Mouse (Mus musculus) heart, postnatal 36 days (tissue): ENCODE measurements around the gene Pde3b. TPM values are rescaled to one million over a fixed set of nuclear protein-coding genes. Genes with fewer than 3 reads are reported as not detected.

Source experiments
- total RNA-seq, 2 experiments: library from RNA; stranded (reverse); gene quantifications; 2 replicates each; pipeline ENCODE4 v1.2.3; 2021

The Pde3b gene
- total RNA-seq, 2 experiments from 2014 or later, result 4.4 to 4.9 TPM

Other genes with a start within 250 kb of the Pde3b start
- 10 to 100 TPM; 43.7 to 44.1 TPM for gene Copb1, start 160.6 kb upstream of the Pde3b start, total RNA-seq
- gene Psma1, start 139.2 kb upstream of the Pde3b start, total RNA-seq, result 100 to 1,000 TPM; 134 to 146 TPM
- under 1 TPM; 0.42 to 0.51 TPM for gene Cyp2r1, start 147.7 kb downstream of the Pde3b start, total RNA-seq
- gene Calca, start 221.1 kb downstream of the Pde3b start, total RNA-seq, result not detected